Mouse (Mus musculus) brain, embryonic 14.5 days (tissue): ENCODE measurements around the gene Nostrin.

Source experiments
- CTCF ChIP-seq: fragments of 200-500 bp; IDR thresholded peaks from 2 replicates; pipeline ENCODE4 v1.5.1; 2012; ENCODE audit warnings: inconsistent platforms, mild to moderate bottlenecking, moderate library complexity, borderline replicate concordance; ENCODE audit not compliant: insufficient read depth, insufficient read length; ENCODE audit errors: extremely low read depth
- POLR2A ChIP-seq: fragments of 200-500 bp; IDR thresholded peaks from 2 replicates; pipeline ENCODE4 v1.6.1; 2012; ENCODE audit warnings: mild to moderate bottlenecking, inconsistent platforms, borderline replicate concordance; ENCODE audit not compliant: poor library complexity, insufficient read depth, insufficient read length, severe bottlenecking; ENCODE audit errors: extremely low read depth

DNA sequence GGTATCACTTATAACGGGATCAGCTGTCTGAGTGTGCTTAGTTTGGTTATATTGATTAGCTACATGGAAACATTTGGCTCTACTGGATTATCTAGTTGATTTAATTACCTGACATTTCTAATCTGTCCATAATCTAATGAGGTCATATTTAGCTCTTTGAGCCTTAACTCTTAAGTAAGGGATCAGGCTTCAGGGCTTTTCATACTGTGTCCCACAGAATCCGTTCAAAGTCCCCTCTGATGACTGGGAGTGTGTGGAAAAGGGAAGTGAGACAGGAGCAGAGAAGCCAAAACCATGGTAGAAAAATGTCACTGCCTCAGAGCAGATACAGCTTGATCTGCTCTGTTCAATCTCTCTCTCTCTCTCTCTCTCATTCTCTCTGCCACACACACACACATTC lies 4.6 kb downstream of the Nostrin start:
- TF ChIP-seq CTCF (no peak), POLR2A (no peak)
